Mouse (Mus musculus): ENCODE data around the gene Lrmda.
"Not testable (repeated sequence)": the region's sequence is repeated elsewhere in the genome, so short reads cannot be mapped to it uniquely, and the experiment has no call there.

Lrmda gene

DNA sequence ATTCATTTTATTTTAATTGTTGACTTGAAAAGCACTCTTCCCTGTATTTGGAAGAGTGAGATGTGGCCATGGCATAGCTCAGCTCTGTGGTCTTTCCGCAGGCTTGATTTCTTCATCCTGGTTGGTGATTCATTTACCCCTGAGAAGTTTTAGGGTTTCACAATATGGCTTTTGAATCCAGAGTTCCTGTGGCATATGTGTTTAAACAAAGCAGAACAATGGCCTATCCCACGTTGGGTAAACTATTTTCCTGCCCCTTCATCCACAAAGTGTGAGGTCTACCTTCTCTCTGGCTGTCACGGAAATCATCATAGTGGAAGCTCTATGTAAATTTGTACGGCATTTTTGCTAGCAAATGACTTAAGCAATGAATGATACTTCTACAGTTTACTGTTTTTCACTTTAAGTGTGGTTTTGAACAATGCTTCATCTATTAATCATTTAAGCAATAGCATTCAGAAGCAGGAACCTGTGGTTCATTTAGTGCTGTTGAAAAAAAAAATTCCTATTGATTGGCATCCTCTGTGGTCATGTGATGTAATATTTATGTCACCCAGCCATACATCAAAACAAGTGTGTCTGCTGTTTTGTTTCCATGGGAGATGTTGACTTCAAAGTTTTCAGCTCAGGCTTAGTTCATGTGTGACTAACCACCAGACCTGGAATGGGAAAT lies 567.9 kb downstream of the Lrmda start:
- DNase-seq (ENCODE audit: low spot score), result no peak

GRCm38 (mm10) chr14:22587958-22588296 lies 568.4 kb downstream of the Lrmda start:
- DNase-seq (ENCODE audit: low spot score), result no peak

DNA sequence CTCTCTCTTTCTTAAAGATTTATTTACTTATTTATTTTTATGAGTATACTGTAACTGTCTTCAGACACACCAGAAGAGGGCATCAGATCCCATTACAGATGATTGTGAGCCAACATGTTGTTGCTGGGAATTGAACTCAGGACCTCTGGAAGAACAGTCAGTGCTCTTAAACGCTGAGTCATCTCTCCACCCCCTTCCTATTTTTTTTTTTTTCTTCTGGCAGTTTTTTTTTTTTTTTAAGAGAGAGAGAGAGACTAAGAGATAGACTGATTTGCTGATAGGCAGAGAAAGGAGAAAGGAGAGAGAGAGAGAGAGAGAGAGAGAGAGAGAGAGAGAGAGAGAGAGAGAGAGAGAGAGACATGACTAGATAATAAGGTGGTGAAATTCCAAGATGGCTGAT lies 568.9 kb downstream of the Lrmda start:
- not testable (repeated sequence) for DNase-seq (ENCODE audit: low spot score)

GRCm38 (mm10) chr14:22589503-22590215 lies 570.1 kb downstream of the Lrmda start:
- no peak for DNase-seq (ENCODE audit: low spot score)

DNA sequence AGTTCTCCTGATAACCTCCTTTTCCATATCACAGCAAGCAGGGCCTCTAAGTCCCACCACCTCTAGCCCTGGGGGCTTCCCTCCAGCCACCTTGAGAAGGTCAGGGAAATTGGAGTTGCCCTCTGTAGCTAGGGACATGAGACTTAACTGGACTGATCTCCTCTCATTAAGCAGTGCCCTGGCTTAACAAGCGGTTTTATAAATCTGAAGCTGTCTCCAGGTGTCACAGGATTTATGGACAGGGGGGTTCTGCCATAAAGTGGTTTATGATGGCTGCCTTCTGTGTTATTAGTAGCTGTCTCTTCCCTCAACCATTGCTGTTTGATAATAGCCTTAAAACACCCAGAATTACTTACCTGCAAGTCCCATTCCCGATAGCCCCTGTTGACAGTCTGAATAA lies 571.7 kb downstream of the Lrmda start:
- no peak for DNase-seq (ENCODE audit: low spot score)

DNA sequence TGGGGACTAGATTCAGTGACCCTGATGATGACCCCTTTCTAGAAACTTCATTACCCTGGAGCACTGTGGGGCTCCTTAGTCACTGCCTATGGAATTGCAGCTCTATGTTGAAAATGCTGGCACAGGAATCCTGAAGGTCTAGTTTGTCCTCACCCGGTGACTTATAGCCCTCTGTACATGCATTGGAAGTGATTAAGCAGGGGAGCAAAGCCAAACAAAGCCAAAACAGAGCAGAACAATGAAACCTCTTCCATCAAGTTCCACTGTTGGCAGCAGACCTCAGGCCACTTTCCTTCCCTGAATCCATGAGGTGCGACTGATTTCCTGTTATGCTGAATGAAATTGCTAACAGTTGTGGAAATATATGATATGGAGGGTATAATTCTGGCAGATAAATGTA lies 578.0 kb downstream of the Lrmda start:
- DNase-seq (ENCODE audit: low spot score), result no peak

DNA sequence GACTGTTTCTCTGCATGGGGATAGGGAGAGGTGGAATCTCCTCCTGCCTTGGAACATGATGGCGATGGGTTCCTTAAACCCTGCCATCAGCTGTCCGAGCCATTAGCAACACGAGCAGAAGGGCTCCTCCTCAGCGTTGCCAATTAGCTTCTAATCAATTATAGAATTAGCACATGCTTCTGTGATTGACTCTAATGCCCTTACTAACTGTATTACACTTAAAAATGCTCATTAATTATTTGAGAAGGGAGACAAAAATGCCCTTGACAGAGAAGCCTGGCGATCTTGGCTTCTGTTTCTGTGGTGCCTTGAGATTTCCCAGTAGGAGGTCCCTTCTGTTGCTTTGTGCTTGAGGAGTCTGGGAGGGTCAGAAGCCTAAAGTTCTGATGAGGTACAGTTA lies 579.1 kb downstream of the Lrmda start:
- no peak for DNase-seq (ENCODE audit: low spot score)

DNA sequence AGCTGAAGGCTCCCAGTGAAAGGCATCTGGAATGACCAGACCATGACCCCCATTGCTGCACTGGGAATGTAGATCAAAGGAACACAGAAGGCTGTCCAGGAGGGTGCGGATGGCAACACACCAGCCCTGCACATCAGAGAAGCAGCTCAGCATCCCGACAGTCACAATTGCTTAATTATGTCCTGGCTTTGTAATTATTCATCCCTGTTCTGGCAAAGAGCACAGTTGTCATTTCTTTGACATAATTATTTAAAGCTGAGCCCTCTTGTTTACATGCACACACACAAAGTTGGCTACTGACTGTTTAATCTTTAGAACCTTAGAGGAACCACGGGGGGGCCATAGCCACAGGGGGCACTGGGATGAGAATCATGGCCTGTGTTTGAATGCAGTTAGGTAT lies 580.7 kb downstream of the Lrmda start:
- DNase-seq (ENCODE audit: low spot score), result no peak

DNA sequence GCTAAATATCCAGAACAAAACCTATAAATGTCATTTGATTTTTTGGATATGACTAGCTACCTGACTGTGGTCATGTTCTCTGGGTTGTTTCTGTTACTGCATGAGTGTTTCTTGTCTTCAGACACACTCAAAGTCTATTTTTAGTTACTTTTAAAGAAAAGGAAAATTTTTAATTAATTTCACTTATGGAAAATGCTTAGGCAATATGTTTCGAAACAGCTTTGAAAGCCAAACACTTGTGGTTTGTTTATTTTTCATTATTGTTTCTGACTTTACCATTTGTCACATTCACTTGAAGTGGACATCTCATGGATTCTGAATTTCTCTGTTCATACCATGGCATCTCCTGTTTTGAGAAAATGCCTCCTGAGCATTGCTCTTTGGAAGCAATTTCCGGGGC lies 582.8 kb downstream of the Lrmda start:
- no peak for DNase-seq (ENCODE audit: low spot score)

- DNase-seq (ENCODE audit: low spot score), result no peak
Measured at GRCm38 (mm10) chr14:22608599-22608998, 589.1 kb downstream of the Lrmda start.

DNA sequence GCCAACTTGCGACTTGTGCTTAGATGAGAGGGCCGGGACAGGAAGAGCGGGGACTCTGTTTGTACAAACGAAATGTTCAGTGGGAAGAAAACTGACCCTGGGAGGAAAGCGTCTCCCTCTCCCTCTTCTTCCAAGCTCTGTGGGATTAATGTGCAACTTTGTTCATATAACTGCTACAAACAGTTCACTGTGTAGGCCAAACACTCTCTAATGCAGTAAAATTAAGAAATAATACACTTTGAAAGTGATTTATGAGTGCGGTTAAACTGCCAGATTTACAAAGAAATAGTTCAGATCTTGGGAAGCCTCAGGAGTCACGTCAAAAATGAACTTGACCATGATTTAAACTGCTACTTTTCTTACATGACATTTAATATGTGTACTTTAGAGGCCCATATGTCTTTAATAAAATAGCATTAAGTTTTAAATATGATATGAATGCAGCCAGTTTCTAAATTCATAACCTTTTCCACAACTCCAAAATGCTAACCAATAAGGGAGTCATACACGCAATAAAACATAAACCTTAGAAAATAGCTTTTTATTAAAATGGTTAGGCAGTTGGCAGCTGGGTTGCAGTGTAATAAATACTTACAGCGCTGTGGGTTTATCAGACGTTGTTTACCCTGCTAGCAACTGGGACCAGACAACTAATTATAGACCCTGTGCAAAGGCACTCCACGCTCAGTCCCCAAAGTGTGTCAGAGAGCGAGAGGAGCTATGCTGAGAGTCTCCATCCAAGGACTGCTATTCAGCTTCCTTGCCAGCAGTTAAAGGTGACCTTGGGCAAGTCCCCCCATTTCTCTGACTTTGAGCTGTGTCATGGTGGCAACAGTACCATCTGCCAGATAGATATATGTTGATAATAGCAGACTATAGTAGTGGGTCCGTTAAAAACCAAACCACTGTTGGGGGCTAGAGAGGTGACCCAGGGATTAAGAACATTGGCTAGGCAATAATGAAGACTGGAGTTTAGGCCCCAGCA lies 590.0 kb downstream of the Lrmda start:
- no peak for DNase-seq (ENCODE audit: low spot score)

DNA sequence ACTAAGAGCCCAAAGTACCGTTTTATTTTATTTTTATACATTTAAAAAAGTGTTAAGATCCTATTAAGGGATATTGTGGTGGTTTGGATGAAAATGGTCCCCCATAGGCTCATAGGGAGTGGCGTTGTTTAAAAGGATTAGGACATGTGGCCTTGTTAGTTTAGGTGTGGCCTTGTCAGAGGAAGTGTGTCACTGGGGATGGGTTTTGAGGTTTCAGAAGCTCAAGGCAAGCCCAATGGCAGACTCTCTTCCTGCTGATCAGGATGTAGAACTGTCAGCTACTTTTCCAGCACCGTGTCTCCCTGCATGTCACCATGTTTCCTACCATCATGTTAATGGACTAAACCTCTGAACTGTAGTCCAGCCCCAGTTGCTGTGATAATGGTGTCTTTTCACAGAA lies 591.5 kb downstream of the Lrmda start:
- DNase-seq (ENCODE audit: low spot score), result no peak

- DNase-seq (ENCODE audit: low spot score), result no peak
Measured at GRCm38 (mm10) chr14:22620191-22620590, 600.7 kb downstream of the Lrmda start.

GRCm38 (mm10) chr14:22621941-22622340 lies 602.4 kb downstream of the Lrmda start:
- no peak for DNase-seq (ENCODE audit: low spot score)

DNA sequence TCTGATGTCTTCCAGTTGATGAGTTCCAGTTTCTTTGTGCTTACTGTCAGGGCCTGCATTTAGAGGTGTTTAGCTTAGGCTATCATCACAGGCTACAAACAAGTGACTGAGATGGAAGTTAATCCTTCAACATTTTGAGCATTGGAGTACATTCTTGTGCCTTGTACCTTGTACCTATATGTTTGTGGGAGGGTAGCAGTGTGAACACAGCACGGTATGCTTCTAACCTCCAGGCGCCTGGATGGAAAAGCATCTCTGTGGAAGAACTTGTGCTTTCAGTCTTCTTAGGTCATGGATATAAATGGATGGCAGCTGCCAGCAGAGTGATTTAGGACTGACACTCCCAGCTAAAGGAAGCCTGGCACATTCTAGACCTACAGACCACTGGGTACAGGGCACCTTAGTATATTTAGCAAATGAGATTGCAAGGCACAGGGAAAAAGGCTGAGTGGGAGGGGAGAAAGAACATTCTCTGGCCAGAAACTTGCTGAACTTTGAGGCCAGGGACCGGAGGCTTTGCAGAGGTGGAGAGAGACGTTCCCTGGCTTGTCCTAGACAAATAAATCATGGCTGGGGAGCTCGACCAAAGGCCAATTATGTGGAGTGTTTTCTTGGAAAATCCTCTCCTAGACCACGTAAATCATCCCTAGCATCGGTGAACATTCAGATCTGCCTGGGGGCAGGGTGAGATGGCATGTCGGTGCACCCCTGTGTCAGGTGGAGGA lies 607.8 kb downstream of the Lrmda start:
- no peak for DNase-seq (ENCODE audit: low spot score)

GRCm38 (mm10) chr14:22630361-22630867 lies 610.9 kb downstream of the Lrmda start:
- no peak for DNase-seq (ENCODE audit: low spot score)

DNA sequence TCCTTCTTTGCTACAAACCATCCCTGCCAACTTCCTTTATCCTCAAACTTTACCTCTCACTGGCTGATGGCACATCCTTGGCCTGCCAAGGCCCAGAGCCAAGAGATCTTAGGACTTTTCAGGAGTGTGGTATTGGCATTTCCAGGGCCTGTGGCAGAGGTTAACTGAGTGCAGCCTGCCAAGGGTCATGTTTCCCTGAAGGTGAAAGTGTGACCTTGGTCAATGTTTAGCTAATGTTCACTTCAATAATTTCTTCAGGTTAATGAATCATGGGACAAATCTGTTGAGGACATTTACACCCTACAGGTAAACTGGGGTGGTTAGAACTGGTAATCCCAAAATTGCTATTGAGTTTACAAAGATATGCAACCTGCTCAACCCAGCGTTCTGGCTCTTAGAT lies 614.1 kb downstream of the Lrmda start:
- no peak for DNase-seq (ENCODE audit: low spot score)

GRCm38 (mm10) chr14:22643494-22643893 lies 624.0 kb downstream of the Lrmda start:
- DNase-seq (ENCODE audit: low spot score), result no peak

DNA sequence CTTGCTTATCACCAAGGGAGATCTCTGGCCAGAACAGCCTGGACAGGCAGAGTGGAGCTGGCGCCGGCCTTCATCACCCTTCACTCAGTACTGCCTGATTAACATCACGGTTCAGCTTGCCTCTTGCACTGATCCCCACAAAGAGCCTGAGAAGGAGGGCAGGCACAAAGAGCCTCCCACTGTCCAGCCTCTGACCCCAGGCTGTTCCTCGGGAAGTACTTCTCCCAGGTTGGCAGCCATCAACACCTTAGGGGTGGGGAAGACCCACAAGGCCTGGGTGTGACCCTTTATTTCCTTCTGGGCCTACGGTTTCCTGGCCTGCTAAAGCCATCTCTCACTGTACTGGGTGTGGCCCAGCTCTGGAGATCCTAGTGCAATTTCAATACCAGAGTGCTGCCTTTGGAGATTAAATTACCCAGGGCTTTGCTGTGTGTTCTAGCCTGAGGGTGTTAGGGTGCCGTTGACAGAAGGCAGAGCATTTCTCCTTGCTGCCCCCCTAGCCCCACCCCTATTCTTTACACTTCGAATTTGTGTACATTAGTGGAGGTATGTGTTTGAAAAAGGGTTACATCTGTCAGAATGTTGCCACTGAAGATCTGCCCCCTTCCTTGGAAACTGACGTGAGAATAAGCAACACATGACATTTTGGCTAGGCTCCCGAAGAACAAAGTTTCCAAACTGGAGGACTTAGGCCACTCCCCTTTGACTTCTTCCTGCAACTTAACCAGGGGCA lies 628.5 kb downstream of the Lrmda start:
- DNase-seq (ENCODE audit: low spot score), result no peak

DNA sequence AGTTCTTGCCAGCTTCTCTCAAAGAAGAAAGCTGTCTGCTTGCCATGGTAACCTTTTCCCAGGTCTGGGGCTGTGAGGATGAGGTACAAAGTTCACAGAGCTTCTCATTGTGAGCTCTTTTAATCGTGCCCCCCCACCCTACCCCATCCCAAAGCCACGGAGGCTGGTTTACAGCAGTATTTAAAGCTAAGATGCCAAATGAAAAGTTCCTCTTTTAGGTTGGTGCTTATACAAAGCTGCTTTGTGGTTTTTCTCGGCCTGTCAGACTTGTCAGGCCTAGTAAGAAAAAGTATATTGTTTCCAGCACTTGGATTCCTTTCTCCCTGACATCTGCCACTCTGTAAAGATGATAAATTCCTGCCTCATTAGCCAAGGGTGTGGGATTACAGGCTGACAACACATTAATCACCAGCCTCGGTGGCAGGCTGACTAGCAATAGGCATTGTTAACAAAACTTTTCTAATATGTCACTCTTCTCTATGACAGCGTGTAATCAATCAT lies 629.9 kb downstream of the Lrmda start:
- DNase-seq (ENCODE audit: low spot score), result no peak

Data from urinary bladder, postnatal 10 days (tissue).